Mouse (Mus musculus) CH12.LX (cell line): ENCODE results near the gene Amn. TPM values are rescaled to one million over a fixed set of nuclear protein-coding genes. Genes with fewer than 3 reads are reported as not detected.

Source experiments
- DNase-seq: peaks from one replicate; pipeline ENCODE4 v3.0.0-alpha.2; 2013; ENCODE audit errors: extremely low read depth
- H3K27ac ChIP-seq: 2 replicates; pipeline ENCODE4 v1.5.1; 2012; ENCODE audit warnings: low read depth, mild to moderate bottlenecking, control low read depth, moderate library complexity; ENCODE audit not compliant: insufficient read depth
- H3K27me3 ChIP-seq: replicated peaks from 2 replicates; pipeline ENCODE3; 2012; ENCODE audit warnings: inconsistent platforms
- H3K36me3 ChIP-seq, 2 experiments: replicated peaks in 1 of 2; 2 replicates each; pipeline versions ENCODE3 to v1.6.1; 2012; ENCODE audit warnings: inconsistent platforms in 1 of 2, low read length in 1 of 2, mild to moderate bottlenecking in 1 of 2, mixed read lengths in 1 of 2, moderate library complexity in 1 of 2; ENCODE audit not compliant: control insufficient read depth in 1 of 2, insufficient read depth in 1 of 2
- H3K4me1 ChIP-seq, 2 experiments: 2 replicates each; pipeline ENCODE4 v1.6.1; 2012; ENCODE audit warnings: inconsistent platforms in 1 of 2, moderate library complexity in 1 of 2; ENCODE audit not compliant: insufficient read depth in 2 of 2, control insufficient read depth in 1 of 2
- H3K4me2 ChIP-seq: 2 replicates; pipeline ENCODE4 v1.6.1; 2012; ENCODE audit warnings: low read depth, mild to moderate bottlenecking, control low read depth; ENCODE audit not compliant: poor library complexity, insufficient read depth, severe bottlenecking
- H3K4me3 ChIP-seq, 3 experiments: fragments of 150-350 bp in 1 of 3; sonication (generic) in 1 of 3; replicated peaks in 1 of 3; 2 replicates each; pipeline versions ENCODE3 to v1.5.1; 2011 to 2012; ENCODE audit warnings: low read depth in 2 of 3, low read length in 2 of 3, mild to moderate bottlenecking in 2 of 3, moderate library complexity in 2 of 3, control low read depth in 1 of 3, improper control_type of control experiment in 1 of 3, inconsistent platforms in 1 of 3, mixed read lengths in 1 of 3; ENCODE audit not compliant: poor library complexity in 1 of 3
- H3K79me2 ChIP-seq: replicated peaks from 2 replicates; pipeline ENCODE4 v1.6.1; 2012; ENCODE audit warnings: mild to moderate bottlenecking, moderate library complexity; ENCODE audit not compliant: control insufficient read depth, poor library complexity, insufficient read depth, severe bottlenecking; ENCODE audit errors: extremely low read depth
- H3K9ac ChIP-seq: 2 replicates; pipeline ENCODE4 v1.6.1; 2012; ENCODE audit warnings: low read depth, mild to moderate bottlenecking, control low read depth, moderate library complexity; ENCODE audit not compliant: insufficient read depth
- H3K9me3 ChIP-seq: replicated peaks from 2 replicates; pipeline ENCODE3; 2012; ENCODE audit warnings: low read length, inconsistent platforms, mixed read lengths
- BHLHE40 ChIP-seq: IDR thresholded peaks from 2 replicates; pipeline ENCODE4 v1.6.1; 2011; ENCODE audit warnings: mild to moderate bottlenecking, low read depth, low read length, improper control_type of control experiment
- CHD1 ChIP-seq: IDR thresholded peaks from 2 replicates; pipeline ENCODE4 v1.6.1; 2012; ENCODE audit warnings: low read depth, low read length, improper control_type of control experiment, inconsistent platforms
- CHD2 ChIP-seq: IDR thresholded peaks from 2 replicates; pipeline ENCODE4 v1.6.1; 2011; ENCODE audit warnings: low read length, improper control_type of control experiment
- ELF1 ChIP-seq: IDR thresholded peaks from 2 replicates; pipeline ENCODE4 v1.6.1; 2014; ENCODE audit warnings: low read depth, mild to moderate bottlenecking, inconsistent platforms, low read length, improper control_type of control experiment
- EP300 ChIP-seq: IDR thresholded peaks from 2 replicates; pipeline ENCODE4 v1.6.1; 2011; ENCODE audit warnings: low read length, improper control_type of control experiment
- ETS1 ChIP-seq: conservative IDR thresholded peaks from 2 replicates; pipeline ENCODE4 v1.6.1; 2012; ENCODE audit warnings: low read depth, mild to moderate bottlenecking, inconsistent platforms, low read length, improper control_type of control experiment, moderate library complexity
- GABPA ChIP-seq: IDR thresholded peaks from 2 replicates; pipeline ENCODE4 v1.6.1; 2012; ENCODE audit warnings: low read depth, low read length, improper control_type of control experiment, inconsistent platforms; ENCODE audit not compliant: insufficient replicate concordance
- JUND ChIP-seq: conservative IDR thresholded peaks from 2 replicates; pipeline ENCODE4 v1.6.1; 2011; ENCODE audit warnings: low read depth, low read length, improper control_type of control experiment
- MAZ ChIP-seq: IDR thresholded peaks from 2 replicates; pipeline ENCODE4 v1.6.1; 2012; ENCODE audit warnings: low read depth, mild to moderate bottlenecking, inconsistent platforms, low read length, improper control_type of control experiment, moderate library complexity
- MEF2A ChIP-seq: IDR thresholded peaks from 2 replicates; pipeline ENCODE4 v1.6.1; 2014; ENCODE audit warnings: low read depth, mild to moderate bottlenecking, inconsistent platforms, low read length, improper control_type of control experiment, borderline replicate concordance
- MXI1 ChIP-seq: IDR thresholded peaks from 2 replicates; pipeline ENCODE4 v1.6.1; 2011; ENCODE audit warnings: mild to moderate bottlenecking, low read depth, low read length, improper control_type of control experiment
- MYC ChIP-seq: IDR thresholded peaks from 2 replicates; pipeline ENCODE4 v1.6.1; 2011; ENCODE audit warnings: low read depth, mild to moderate bottlenecking, improper control_type of control experiment, low read length
- NRF1 ChIP-seq: IDR thresholded peaks from 2 replicates; pipeline ENCODE4 v1.6.1; 2014; ENCODE audit warnings: low read depth, mild to moderate bottlenecking, inconsistent platforms, low read length, improper control_type of control experiment, moderate library complexity
- RAD21 ChIP-seq: IDR thresholded peaks from 2 replicates; pipeline ENCODE4 v1.6.1; 2011; ENCODE audit warnings: low read depth, mild to moderate bottlenecking, low read length, improper control_type of control experiment, moderate library complexity
- RCOR1 ChIP-seq: conservative IDR thresholded peaks from 2 replicates; pipeline ENCODE4 v1.6.1; 2012; ENCODE audit warnings: low read depth, mild to moderate bottlenecking, inconsistent platforms, low read length, improper control_type of control experiment
- SIN3A ChIP-seq: IDR thresholded peaks from 2 replicates; pipeline ENCODE4 v1.6.1; 2012; ENCODE audit warnings: low read length, improper control_type of control experiment, inconsistent platforms
- TBP ChIP-seq: conservative IDR thresholded peaks from 2 replicates; pipeline ENCODE4 v1.6.1; 2011; ENCODE audit warnings: low read depth, low read length, improper control_type of control experiment
- TCF12 ChIP-seq: IDR thresholded peaks from 2 replicates; pipeline ENCODE4 v1.6.1; 2014; ENCODE audit warnings: low read depth, mild to moderate bottlenecking, inconsistent platforms, low read length, improper control_type of control experiment
- ZMIZ1 ChIP-seq: IDR thresholded peaks from 2 replicates; pipeline ENCODE4 v1.6.1; 2012; ENCODE audit warnings: low read depth, mild to moderate bottlenecking, inconsistent platforms, low read length, improper control_type of control experiment
- ZNF384 ChIP-seq: IDR thresholded peaks from 2 replicates; pipeline ENCODE4 v1.6.1; 2012; ENCODE audit warnings: low read depth, low read length, improper control_type of control experiment, inconsistent platforms
- dilution Hi-C: fragments of 300-500 bp; cut with MboI; formaldehyde crosslinking; loops from 2 replicates; pipeline ENCODE4 v1.14.3; 2020; ENCODE audit warnings: low sequenced_read_pairs; ENCODE audit not compliant: extremely low pct_unique_long_range_greater_than_20kb, extremely low pct_ligation_motif_present
- in situ Hi-C: fragments of 300-500 bp; cut with MboI; formaldehyde crosslinking; loops from 3 replicates; pipeline ENCODE4 v1.14.3; 2019; ENCODE audit warnings: low sequenced_read_pairs, low pct_ligation_motif_present, low pct_unique_long_range_greater_than_20kb, mixed read lengths
- polyA plus RNA-seq: library from polyadenylated mRNA; unstranded; fragments of >175 nt; gene quantifications from 2 replicates; pipeline ENCODE4 v1.2.1, GENCODE M21; 2012; ENCODE audit warnings: low read depth; ENCODE audit not compliant: insufficient read length
- total RNA-seq, 2 experiments: library from RNA; depleted of rRNA; stranded (reverse); fragments of 300-350 nt in 1 of 2; fragments of >200 nt in 1 of 2; gene quantifications; 2 replicates each; pipeline ENCODE4 v1.2.3; 2012 to 2014

Amn gene
- total and polyA plus RNA-seq, 3 experiments = 0.55 to 0.62 (median 0.61) TPM

DNA sequence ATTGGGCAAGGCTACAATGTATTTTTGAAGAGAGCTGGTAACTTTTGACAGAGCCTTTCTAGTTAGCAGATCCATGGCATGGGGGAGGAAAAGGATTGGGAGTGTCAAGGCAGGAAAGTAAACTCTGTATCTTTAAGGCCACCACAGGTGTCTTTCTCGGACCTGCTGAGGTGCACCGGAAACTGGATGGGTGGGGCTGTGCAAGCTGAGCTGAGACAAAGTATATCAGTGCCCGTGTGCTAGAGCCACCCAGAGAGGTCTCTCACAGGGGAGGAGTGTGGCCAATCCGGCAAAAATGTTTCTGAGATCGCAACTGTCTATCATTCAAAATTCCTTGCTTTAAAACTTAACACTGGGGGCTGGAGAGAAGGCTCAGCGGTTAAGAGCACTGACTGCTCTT lies 35.3 kb upstream of the Amn start:
- no peak overlapping the region for H3K4me3 ChIP-seq
- dilution Hi-C loops = no loop called here
- H3K36me3 ChIP-seq = peaks cover 57 to 95% of the 10 kb centered on the region in 2 experiments

DNA sequence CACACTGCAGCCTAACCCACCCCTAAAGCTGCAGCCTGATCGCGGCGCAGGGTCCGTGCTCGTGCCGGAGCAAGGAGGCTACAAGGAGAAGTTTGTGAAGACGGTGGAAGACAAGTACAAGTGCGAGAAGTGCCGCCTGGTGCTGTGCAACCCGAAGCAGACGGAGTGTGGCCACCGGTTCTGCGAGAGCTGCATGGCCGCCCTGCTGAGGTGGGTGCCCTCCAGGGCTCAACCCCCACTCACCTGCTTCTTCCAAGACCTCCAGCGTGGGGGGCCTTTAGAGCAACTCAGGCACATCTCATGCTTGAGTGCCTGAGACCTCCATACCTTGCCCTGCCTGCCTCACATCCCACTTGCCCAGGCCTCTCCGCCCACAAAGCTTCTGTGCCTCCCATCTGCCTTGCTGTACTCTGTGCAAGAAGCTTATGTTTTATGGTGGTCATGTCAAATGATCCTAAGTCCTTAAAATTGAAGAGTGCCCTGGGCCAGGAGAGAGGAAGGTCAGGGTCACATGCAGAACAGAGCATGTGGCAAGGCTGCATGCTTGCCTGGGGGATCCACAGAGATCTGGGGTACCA lies 33.2 kb upstream of the Amn start:
- Histone ChIP-seq H3K27ac (no peak overlapping the region), H3K9ac (no peak overlapping the region), H3K4me1 (peaks cover 16 to 31% of the 10 kb centered on the region in 2 experiments), H3K4me2 (no peak overlapping the region), H3K27me3 (no peaks in the 10 kb centered on the region), H3K79me2 (peaks cover 2% of the 10 kb centered on the region; the same call in 1 of the 2 replicates), H3K36me3 (peaks cover 62 to 93% of the 10 kb centered on the region in 2 experiments)
- dilution Hi-C loops (no loop called here), in situ Hi-C loops (no loop called here)
- DNase-seq = no peak
- TF ChIP-seq ZMIZ1 (no peak), SIN3A (no peak), RAD21 (no peak), MEF2A (no peak), TBP (no peak), JUND (no peak), ETS1 (no peak), NRF1 (no peak)
- TF ChIP-seq, all 38 proteins: peak for 0
- Histone ChIP-seq H3K9me3 (no peaks in the 10 kb centered on the region), H3K4me3 (no peak overlapping the region)

More for the DNA sequence above, 35.3 kb upstream of the Amn start:
- Histone ChIP-seq H3K27ac (no peak overlapping the region), H3K4me1 (peaks cover 16 to 33% of the 10 kb centered on the region in 2 experiments), H3K9me3 (no peaks in the 10 kb centered on the region), H3K27me3 (no peaks in the 10 kb centered on the region), H3K9ac (no peak overlapping the region), H3K79me2 (peaks cover 3% of the 10 kb centered on the region; the same call in 1 of the 2 replicates), H3K4me2 (no peak overlapping the region)
- TF ChIP-seq CHD1 (no peak), MAZ (no peak), MYC (no peak), CHD2 (no peak), EP300 (no peak), NRF1 (no peak), RAD21 (no peak), JUND (no peak), MEF2A (no peak), BHLHE40 (no peak), ZNF384 (no peak), TCF12 (no peak), ELF1 (no peak), GABPA (no peak), SIN3A (no peak), RCOR1 (no peak), MXI1 (no peak)
- in situ Hi-C loops = no loop called here
- DNase-seq = no peak
